Mouse (Mus musculus) heart, postnatal 10 days (tissue): ENCODE results near the gene Igsf21. TPM values are rescaled to one million over a fixed set of nuclear protein-coding genes. Genes with fewer than 3 reads are reported as not detected.

Experiments
- DNase-seq, 2 experiments: peaks; one replicate each; pipeline ENCODE4 v3.0.0; 2021
- intact Hi-C: fragments of 180-260 bp; cut with DNase I; formaldehyde crosslinking; loops from one replicate; pipeline ENCODE4 v1.15.1; 2025
- total RNA-seq, 2 experiments: library from RNA; stranded (reverse); gene quantifications; 2 replicates each; pipeline ENCODE4 v1.2.3; 2021

The Igsf21 gene
- total RNA-seq, 2 experiments from 2014 or later: 0.25 to 1.0 TPM

DNA sequence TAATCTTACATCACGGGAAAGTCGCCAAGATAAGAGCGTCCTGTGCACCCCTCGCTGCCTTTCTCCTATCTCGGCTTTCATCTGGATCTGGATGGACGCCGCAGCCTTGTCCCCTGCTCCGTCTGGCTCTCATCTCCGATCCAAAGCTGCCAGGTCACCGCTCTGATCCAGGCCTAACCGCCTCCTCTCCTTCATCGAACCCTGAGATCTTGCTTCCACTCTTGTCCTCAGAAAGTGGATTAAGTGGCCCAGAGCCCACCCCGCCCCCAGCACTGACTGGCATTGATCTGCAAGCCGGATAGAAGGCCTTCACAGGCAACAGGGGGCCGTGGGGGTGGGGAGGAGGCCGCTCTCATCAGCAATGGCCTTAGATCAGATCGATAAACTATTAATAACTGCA lies 175.5 kb downstream of the Igsf21 start:
- intact Hi-C loops: no loop called here
- DNase-seq: no peak

DNA sequence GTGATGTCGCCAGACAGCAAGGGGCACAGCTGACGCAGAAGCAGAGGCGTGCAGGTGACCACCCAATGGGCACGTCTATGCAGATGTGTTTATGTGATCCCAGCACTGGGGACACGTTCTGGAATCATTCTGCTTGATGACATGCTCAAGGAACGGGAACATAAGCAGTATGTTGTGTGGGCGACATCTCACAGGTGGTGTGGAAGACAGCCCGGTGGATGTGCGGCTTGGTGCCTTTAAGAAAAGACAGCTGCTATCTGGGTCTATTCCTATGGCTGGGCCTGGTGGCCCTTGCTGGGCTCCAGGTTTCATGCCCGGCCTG lies 176.3 kb downstream of the Igsf21 start:
- intact Hi-C loops: no loop called here
- DNase-seq: no peak

DNA sequence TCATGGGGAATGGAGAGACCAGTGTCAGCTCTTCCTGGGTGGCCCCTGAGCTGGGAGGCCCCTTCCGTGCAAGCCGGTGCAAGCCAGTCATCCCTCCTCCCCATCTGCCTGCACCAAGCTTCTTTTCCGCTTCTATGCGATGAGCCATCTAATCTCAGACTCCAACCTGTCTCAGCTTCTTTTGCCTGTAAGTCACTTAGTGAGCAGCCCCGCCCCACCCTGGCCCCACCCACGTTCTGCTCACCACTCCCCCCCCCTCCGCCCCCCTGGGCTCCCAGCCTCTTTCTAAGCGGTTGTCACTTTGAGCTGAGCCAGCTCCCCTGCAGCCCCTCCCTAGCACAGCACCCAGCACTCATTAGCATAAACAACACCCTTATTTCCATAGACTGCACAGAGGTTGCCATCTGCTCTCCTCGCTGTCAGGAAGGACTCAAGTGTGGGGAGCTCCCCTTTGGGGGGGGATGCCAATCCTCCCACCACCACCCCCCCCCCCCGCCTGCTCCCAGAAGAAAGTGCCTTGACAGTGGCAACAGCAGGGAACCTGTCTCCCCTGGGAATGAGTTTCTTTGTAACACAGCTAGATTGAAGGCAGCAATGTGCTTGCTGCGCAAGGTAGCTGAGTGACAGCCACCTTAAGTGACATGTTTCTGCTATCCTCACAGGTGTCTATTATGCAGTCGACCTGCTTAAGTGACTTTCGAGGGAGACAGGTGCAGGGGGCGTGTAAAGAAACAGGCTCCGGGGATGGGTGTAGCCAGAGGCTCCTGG lies 176.8 kb downstream of the Igsf21 start:
- DNase-seq: no peak
- intact Hi-C loops: no loop called here

DNA sequence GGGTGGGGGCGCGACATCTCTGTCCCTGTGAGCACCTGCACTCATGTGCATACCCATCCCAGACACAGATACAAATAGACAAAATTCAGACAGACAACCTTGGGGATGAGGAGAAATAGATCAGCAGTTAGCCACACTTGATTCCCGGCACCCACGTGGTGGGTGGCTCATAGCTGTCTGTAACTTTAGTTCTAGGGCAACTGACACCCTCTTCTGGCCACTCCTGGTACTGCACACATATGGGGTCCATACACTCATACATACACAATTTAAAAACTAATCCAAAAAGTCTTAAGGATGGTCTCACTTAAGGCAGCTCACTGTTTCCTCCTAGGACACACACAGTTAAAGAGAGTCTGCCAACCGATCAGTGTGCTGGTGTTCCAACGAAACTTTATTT lies 178.1 kb downstream of the Igsf21 start:
- DNase-seq: no peak
- intact Hi-C loops: no loop called here

DNA sequence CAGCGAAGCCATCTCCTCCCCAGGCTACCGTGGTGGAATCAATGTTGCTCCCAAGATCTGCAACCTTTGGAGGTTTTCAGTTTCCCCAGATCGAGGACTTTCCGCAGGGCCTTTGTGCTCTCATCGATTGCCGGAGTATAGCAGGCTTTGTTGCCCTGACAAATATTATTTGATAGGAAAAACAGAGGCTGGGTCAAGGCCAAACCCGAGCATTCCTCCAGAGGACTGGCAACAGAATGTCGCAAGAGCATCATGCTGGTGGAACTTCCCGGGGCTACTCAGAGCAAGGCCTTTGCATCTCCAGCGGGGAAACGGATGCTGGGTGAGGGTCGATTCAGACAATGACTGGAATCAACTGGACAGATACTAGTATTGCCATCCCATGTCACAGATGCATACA lies 180.6 kb downstream of the Igsf21 start:
- no peak for DNase-seq
- intact Hi-C loops: no loop called here

DNA sequence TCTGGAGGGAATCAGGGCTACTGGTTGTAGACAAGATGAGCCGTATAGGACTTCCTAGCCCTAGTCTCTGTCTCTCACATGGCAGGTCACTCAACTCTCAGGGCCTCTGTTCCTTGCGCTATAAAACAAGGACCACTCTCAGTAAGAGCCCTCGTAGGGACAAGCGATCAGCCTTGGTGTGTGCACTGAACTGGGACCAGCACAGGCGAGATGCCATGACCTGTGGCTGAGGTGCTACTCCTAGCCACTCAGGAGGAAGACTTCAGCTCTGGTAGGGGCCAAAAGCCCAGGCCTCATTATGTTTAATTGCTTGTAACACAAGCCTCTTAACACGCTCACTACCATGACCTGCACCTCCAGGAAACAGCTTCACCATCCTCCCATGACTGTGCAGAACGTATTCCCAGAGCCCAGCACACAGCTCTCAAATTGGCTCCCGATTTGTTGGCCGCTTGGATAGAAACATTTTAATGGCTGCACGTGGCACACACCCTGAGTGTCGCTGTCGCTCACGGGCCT lies 183.4 kb downstream of the Igsf21 start:
- intact Hi-C loops: no loop called here
- DNase-seq: no peak

DNA sequence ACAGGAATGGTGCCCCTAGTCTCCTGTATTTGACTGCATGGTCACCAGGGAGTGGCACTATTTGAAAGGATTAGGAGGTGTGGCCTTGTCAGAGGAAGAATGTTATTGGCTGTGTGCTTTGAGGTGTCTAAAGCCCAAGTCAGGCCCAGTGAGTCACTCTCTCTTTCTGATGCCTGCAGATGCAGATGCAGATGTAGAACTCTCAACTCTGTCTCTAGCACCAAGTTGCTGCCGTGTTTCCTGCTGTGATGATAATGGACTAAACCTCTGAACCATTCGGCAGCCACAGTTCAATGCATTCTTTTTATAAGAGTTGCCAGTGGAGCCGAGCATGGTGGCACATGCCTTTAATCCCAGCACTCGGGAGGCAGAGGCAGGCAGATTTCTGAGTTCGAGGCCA lies 186.3 kb downstream of the Igsf21 start:
- no peak for DNase-seq

DNA sequence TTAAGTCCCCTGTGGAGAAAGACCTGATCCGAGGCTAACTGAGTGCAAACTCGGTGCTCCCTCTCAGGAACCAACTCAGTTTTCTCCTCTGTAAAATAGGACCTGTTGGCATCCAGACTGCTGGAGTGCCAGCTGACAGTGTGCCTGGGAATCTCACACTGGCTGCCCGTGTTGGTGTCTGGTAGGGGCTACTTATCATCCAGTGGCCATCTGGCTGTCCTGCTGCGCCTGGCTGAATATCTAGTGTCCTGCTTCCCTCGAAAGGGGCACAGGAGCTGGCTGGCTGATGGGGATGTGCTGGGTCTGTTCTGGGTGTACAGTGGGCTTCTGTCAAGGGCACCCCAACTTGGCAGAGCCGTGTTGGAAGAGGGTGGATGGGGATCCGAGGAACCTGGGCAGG lies 193.5 kb downstream of the Igsf21 start:
- intact Hi-C loops: no loop called here

More for the DNA sequence above, 186.3 kb downstream of the Igsf21 start:
- intact Hi-C loops: no loop called here

DNA sequence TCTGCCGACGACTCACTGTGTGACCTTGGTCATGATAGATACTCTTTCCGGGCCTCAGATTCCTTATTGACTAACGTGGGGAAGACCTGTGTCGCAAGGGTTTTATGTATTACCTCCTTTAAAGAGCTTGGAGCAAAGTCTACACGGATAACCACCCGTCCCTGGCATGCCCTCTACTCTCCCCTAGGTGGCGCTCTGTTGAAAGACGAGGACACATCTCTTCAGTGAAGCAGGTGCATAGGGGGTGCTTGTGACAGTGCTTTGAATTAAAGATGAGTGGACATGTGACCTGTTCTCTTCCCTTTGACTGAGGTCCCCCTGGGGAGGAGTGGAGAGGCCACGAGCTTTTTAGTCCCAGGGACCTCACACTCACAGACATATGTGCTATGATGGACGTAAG lies 194.0 kb downstream of the Igsf21 start:
- no peak for DNase-seq
- intact Hi-C loops: no loop called here

More for the DNA sequence above, 193.5 kb downstream of the Igsf21 start:
- DNase-seq: no peak

DNA sequence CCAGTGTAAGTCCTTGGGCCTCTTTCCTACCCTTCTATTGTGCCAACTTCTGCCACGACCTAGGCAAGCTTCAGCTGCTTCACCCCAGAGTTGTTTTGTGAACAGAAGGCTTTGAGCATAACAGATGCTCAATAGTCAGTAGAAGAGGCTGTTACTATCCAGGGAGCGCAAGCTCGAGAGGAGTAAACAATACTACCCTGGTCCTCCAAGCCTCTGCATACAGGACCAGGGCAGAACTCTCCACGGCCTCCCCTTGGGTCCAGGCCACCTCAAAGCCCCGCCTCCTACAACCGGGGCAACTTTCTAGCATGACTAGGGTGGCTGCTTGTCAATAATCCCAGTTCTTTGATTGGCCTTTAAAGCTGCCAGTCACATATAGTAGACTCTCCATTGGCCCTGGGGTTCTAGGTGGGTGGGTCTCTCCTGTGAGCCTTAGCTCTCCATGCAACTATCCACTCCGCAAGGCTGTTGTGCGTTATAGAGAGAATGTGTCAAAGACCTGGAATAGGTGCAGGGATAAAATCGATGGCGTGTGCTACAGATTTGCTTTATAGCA lies 198.7 kb downstream of the Igsf21 start:
- no peak for DNase-seq
- intact Hi-C loops: no loop called here

DNA sequence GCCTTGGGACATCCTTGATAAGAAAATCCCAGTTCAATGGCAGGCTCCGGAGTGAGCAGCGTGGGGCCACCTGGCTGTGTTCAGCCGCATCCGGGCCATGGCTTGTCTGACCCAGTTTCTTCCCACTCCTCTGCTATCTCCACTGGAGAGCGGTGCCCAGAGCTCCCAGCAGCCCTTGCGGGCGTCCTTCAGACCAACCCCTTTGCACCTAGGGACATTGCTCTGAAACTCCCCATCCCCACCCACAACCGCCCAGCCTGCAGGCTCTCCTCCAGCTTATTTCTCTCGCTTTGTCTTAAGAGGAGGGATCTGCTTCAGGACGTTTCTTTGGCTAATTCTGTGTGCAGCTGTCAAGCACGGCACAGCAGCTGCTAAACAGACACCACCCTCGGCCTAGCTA lies 202.6 kb downstream of the Igsf21 start:
- peak; percentile 42 to 48 for DNase-seq
- intact Hi-C loops: no loop called here

DNA sequence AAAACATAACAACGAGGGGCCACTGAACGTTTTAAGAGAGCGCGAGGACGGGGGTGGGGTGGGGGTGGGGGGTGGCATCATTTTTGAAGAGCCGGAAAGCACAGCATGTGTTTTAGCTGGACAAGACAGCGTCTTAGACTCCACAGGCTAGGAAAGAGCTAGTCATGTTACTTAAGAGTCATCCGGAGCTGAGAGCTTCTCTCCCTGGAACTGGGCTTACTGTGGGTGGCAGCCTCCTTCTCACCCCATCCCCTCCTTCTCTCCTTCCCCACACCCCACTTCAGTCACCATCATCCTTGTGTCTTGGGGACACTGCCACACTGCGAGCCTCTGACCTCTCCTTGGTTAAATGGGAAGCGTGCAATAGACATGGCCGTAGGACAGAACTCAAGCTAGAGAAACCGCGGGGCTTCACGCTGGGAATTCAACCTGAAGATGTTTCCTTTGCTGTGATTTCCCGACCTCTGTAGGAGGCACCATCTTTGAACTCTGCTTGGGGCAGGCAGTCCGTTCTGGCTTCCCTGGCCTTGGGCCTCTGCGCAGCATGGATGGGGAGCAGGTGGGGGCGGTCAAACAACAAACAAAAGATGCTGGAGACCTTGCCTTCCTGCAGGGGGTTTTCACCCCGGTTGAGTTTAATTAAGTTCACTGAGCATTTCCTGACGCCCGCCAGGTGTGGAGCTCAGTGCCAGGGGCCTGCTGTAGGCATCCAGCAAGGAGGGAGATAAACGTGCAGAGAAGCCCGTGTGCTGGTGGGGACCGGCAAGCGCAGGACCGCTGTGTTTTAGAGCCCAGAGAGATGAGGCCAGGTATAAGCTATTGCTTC lies 207.8 kb downstream of the Igsf21 start:
- no peak for DNase-seq
- intact Hi-C loops: no loop called here

DNA sequence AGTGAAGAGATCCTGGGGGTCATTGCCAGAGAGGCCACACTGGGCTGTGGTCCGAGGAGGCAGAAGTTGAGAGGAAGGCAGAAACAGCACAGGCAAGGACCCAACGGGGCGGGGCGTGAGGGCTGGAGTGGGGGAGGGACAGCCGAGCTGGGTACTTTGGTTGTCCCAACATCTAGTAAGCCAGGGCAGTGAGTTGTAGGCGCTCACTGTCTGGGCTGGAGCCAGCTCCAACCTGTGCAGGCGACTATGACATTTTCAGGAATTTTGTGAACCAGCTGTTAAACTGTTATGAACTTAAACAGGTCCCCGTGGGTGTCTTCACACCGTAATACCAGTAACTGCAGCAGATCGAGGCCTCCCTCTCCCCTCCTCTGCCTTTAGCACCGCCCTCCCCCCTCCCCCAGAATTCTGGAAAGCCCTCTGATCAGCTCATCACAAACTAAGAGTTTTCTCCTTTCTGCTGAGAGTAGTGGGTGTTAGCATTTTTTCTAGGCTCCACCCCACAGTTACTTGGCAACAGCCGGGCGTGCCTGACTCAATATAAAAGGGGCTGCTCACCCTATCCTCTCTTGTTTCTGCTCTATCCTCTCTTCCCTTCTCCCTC lies 208.7 kb downstream of the Igsf21 start:
- intact Hi-C loops: no loop called here
- peak; percentile 18 to 49 for DNase-seq

DNA sequence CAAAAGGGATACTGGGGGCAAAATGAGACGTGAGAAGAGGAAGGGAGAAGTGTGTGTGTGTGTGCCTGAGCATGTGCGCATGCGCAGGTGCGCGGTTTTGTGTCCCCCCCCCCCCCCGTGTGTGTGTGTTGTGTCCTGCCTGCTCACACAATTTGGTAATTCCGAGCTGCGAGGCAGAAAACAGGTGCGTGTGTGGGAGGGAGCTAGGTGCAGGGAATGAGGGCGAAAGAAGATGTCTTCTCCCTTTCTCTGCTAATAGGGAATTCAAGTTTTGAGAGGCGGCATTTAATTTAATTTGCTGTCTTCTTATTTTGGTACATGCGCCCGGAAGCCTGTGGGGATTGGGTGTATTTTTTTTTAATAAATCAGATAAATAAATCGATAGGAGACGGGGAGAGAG lies 211.4 kb downstream of the Igsf21 start:
- intact Hi-C loops: no loop called here
- DNase-seq: no peak

DNA sequence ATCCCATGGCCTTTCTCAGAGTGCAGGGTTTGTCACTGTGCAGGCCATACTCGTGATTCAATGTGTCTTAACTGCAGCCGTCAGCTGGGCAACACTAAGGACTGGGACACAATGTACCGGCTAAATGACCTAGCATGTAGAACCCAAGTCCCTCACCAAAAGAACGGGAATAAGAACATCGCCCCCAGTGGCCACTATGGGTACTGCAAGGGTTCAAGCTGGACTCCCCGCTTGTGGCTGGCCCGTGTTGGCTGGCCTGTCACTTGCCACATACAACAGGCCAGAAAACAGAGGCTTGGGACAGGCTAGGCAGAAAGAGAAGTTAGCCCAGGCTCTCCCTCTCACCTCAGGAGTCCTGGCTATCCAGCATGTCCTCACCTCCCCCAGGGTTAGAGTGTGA lies 213.2 kb downstream of the Igsf21 start:
- intact Hi-C loops: no loop called here
- peak in 1 of 2 experiments; percentile 45 for DNase-seq

DNA sequence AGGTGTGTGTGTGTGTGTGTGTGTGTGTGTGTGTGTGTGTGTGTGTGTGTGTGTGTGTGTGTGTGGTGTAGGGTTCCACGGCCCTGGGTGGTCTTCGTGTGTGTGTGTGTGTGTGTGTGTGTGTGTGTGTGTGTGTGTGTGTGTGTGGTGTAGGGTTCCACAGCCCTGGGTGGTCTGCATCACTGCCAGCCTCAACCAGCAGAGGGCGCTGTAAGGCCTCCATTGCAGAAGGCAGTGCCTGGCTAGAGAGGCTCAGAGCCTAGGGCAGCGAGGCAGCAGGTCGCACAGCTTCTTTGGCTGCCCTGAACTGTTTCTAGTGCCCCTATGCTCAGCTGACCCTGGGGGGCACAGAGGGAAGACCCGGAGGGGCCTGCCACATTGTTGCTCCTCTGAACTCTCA lies 216.2 kb downstream of the Igsf21 start:
- intact Hi-C loops: no loop called here
- peak; percentile 21 to 51 for DNase-seq

DNA sequence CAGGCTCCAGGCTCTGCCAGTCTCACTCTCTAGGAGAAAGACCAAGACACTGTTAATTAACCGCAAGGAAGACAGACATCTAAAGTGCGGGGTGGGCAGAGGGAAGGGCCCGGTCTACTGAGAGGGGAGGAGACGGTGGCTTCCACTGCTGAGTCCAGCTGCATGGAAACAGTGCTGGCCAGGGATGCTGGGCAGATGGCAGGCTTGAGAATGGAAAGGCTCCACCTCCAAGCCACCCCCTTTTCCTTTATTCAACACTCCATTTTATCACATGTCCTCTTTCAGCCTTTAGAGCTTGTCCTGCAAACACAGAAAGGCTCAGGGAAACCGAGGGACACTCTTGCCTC lies 216.6 kb downstream of the Igsf21 start:
- intact Hi-C loops: no loop called here
- DNase-seq: peak; percentile 8 to 24

DNA sequence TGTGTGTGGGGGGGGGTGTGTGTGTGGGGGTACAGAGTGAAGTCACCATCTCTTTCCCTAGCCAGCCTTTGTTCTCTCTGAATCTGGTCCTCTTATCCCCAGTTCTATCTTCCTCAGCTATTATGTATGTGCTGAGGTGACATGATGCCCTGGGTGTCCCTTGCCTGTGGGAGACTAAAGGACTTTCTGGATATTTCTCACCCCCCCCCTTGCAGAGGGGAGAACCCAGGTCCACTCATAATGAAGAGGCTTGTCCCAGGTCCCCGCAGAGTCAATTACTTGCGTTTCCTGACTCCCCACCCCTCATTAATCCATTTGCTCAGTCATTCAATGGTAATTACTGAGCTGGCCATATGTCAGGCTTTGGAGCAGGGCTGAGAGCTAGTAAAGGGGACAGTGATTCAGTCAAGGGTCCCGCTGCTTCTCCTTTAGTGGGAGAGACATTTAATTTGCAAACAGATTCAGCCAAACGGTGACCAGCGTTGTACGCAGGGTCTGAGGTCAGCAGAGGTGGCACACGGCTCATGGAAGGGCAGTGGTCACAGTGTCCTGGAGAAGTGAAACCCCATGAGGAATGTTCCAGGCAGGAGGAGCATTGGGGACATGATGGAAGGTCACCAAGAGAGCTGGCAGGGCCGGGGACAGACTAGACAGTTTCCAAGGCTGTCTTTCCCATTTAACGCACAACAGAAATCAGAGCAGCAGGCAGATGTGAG lies 217.1 kb downstream of the Igsf21 start:
- intact Hi-C loops: no loop called here
- no peak for DNase-seq

DNA sequence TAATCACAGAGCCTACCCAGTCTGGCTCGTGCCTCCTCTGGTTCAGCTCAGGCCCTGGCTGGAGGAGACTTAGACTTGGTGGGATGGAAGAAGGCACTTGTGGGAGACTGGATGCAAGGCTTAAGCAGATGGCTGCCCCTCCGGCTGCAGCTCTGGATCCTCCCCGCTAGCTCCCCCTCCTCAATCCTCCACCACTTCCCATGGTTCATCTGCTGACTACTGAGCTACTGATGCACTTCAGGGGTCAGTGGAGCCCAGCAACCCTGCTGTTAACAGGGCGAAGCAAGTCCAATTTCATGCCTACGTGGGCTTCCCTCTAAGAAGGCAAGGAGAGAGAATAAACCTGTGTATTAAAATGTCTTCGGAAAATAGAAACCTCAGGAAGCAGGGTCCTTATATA lies 222.8 kb downstream of the Igsf21 start:
- DNase-seq: no peak
- intact Hi-C loops: no loop called here

DNA sequence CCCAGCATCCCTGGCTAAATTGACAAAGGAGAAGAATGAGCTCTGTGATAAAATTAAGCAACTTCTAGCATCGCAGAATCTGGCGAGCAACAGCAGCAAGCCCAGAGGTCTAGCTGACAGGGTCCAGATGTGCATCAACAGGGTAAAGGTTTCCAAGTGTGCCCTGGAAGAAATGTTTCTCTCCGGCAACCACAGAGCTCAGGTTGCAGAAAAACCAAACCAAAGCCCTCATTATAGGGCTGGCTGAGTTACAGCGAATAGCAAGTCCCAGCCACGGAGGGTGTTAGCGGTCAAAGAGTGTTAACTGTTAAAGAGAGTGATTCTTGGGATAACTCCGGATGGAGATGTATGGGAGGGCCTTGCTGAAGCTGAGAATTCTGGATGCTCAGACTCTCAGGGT lies 230.7 kb downstream of the Igsf21 start:
- intact Hi-C loops: no loop called here

More for the DNA sequence above, 230.7 kb downstream of the Igsf21 start:
- no peak for DNase-seq
